Mouse (Mus musculus): ENCODE measurements around the gene Olfr191. TPM values are rescaled to one million over a fixed set of nuclear protein-coding genes. Genes with fewer than 3 reads are reported as not detected.
"Not testable (repeated sequence)": the region's sequence is repeated elsewhere in the genome, so short reads cannot be mapped to it uniquely, and the experiment has no call there.

Olfr191 gene
- total RNA-seq (2015; ENCODE audit: low replicate concordance) = not detected in 2 replicates
- total RNA-seq (2017; ENCODE audit: low replicate concordance) = not detected in 2 replicates

- ATAC-seq (replicated peaks; ENCODE audit: low FRiP score, poor library complexity, severe bottlenecking) = not testable (repeated sequence)
Observed at GRCm38 (mm10) chr16:59089722-59090121, at the start of gene Olfr191. Gene Olfr191, minus strand, starts transcription at chr16:59089822.

- ATAC-seq (replicated peaks; ENCODE audit: low FRiP score, poor library complexity, severe bottlenecking) = no peak
Observed at GRCm38 (mm10) chr16:59130740-59131139, 41.1 kb upstream of the Olfr191 start.

GRCm38 (mm10) chr16:59120969-59121368 is 31.3 kb upstream of the Olfr191 start, which contains the start of gene Olfr194:
Gene Olfr194, minus strand, starts transcription at chr16:59121069.
- ATAC-seq (replicated peaks; ENCODE audit: low FRiP score, poor library complexity, severe bottlenecking) = no peak

- no peak for ATAC-seq (replicated peaks; ENCODE audit: low FRiP score, poor library complexity, severe bottlenecking)
Observed at GRCm38 (mm10) chr16:59111781-59112180, 22.2 kb upstream of the Olfr191 start, which contains the start of gene Olfr193. Gene Olfr193, minus strand, starts transcription at chr16:59111881.

- not testable (repeated sequence) for ATAC-seq (replicated peaks; ENCODE audit: low FRiP score, poor library complexity, severe bottlenecking)
Observed at GRCm38 (mm10) chr16:59108522-59108921, 18.9 kb upstream of the Olfr191 start.

GRCm38 (mm10) chr16:59105312-59105711 is 15.7 kb upstream of the Olfr191 start:
- no peak for ATAC-seq (replicated peaks; ENCODE audit: low FRiP score, poor library complexity, severe bottlenecking)

GRCm38 (mm10) chr16:59081113-59081512 is 8.5 kb downstream of the Olfr191 start:
- ATAC-seq (replicated peaks; ENCODE audit: low FRiP score, poor library complexity, severe bottlenecking) = not testable (repeated sequence)

- ATAC-seq (replicated peaks; ENCODE audit: low FRiP score, poor library complexity, severe bottlenecking) = no peak
Observed at GRCm38 (mm10) chr16:59077905-59078304, 11.7 kb downstream of the Olfr191 start, which contains the start of gene Olfr190. Gene Olfr190, minus strand, starts transcription at chr16:59078005.

- ATAC-seq (replicated peaks; ENCODE audit: low FRiP score, poor library complexity, severe bottlenecking) = no peak
Observed at GRCm38 (mm10) chr16:59073520-59073919, 16.1 kb downstream of the Olfr191 start.

GRCm38 (mm10) chr16:59071755-59072154 is 17.9 kb downstream of the Olfr191 start:
- ATAC-seq (replicated peaks; ENCODE audit: low FRiP score, poor library complexity, severe bottlenecking) = no peak

- ATAC-seq (replicated peaks; ENCODE audit: low FRiP score, poor library complexity, severe bottlenecking) = not testable (repeated sequence)
Observed at GRCm38 (mm10) chr16:59062411-59062810, 27.2 kb downstream of the Olfr191 start.

GRCm38 (mm10) chr16:59049286-59049685 is 40.3 kb downstream of the Olfr191 start:
- ATAC-seq (replicated peaks; ENCODE audit: low FRiP score, poor library complexity, severe bottlenecking) = not testable (repeated sequence)

- no peak for ATAC-seq (replicated peaks; ENCODE audit: low FRiP score, poor library complexity, severe bottlenecking)
Observed at GRCm38 (mm10) chr16:59048860-59049259, 40.8 kb downstream of the Olfr191 start.

- no peak for ATAC-seq (replicated peaks; ENCODE audit: low FRiP score, poor library complexity, severe bottlenecking)
Observed at GRCm38 (mm10) chr16:59047579-59047978, 42.0 kb downstream of the Olfr191 start.

- no peak for ATAC-seq (replicated peaks; ENCODE audit: low FRiP score, poor library complexity, severe bottlenecking)
Observed at GRCm38 (mm10) chr16:59045835-59046234, 43.8 kb downstream of the Olfr191 start.

GRCm38 (mm10) chr16:59039710-59040109 is 49.9 kb downstream of the Olfr191 start, which contains the start of gene Olfr187:
Gene Olfr187, minus strand, starts transcription at chr16:59039767.
- no peak for ATAC-seq (replicated peaks; ENCODE audit: low FRiP score, poor library complexity, severe bottlenecking)

Other genes starting within 250 kb of the Olfr191 start
- gene Olfr177, start 215.1 kb downstream of the Olfr191 start, total RNA-seq (2015; ENCODE audit: low replicate concordance) = not detected in 2 replicates
- not detected in 2 replicates for gene Olfr177, start 215.1 kb downstream of the Olfr191 start, total RNA-seq (2017; ENCODE audit: low replicate concordance)
- not detected in 2 replicates for gene Olfr178, start 197.8 kb downstream of the Olfr191 start, total RNA-seq (2015; ENCODE audit: low replicate concordance)
- not detected in 2 replicates for gene Olfr178, start 197.8 kb downstream of the Olfr191 start, total RNA-seq (2017; ENCODE audit: low replicate concordance)
- gene Olfr181, start 161.1 kb downstream of the Olfr191 start, total RNA-seq (2015; ENCODE audit: low replicate concordance) = not detected in 2 replicates
- gene Olfr181, start 161.1 kb downstream of the Olfr191 start, total RNA-seq (2017; ENCODE audit: low replicate concordance) = not detected in 2 replicates
- gene Olfr180, start 160.4 kb downstream of the Olfr191 start, total RNA-seq (2015; ENCODE audit: low replicate concordance) = not detected in 2 replicates
- not detected in 2 replicates for gene Olfr180, start 160.4 kb downstream of the Olfr191 start, total RNA-seq (2017; ENCODE audit: low replicate concordance)
- not detected in 2 replicates for gene Olfr183, start 94.5 kb downstream of the Olfr191 start, total RNA-seq (2015; ENCODE audit: low replicate concordance)
- gene Olfr183, start 94.5 kb downstream of the Olfr191 start, total RNA-seq (2017; ENCODE audit: low replicate concordance) = not detected in 2 replicates
- gene Olfr186, start 59.5 kb downstream of the Olfr191 start, total RNA-seq (2015; ENCODE audit: low replicate concordance) = not detected in 2 replicates
- gene Olfr186, start 59.5 kb downstream of the Olfr191 start, total RNA-seq (2017; ENCODE audit: low replicate concordance) = not detected in 2 replicates
- not detected in 2 replicates for gene Olfr187, start 50.1 kb downstream of the Olfr191 start, total RNA-seq (2015; ENCODE audit: low replicate concordance)
- not detected in 2 replicates for gene Olfr187, start 50.1 kb downstream of the Olfr191 start, total RNA-seq (2017; ENCODE audit: low replicate concordance)
- gene Olfr190, start 11.8 kb downstream of the Olfr191 start, total RNA-seq (2015; ENCODE audit: low replicate concordance) = not detected in 2 replicates
- gene Olfr190, start 11.8 kb downstream of the Olfr191 start, total RNA-seq (2017; ENCODE audit: low replicate concordance) = not detected in 2 replicates
- gene Olfr193, start 22.1 kb upstream of the Olfr191 start, total RNA-seq (2015; ENCODE audit: low replicate concordance) = not detected in 2 replicates
- gene Olfr193, start 22.1 kb upstream of the Olfr191 start, total RNA-seq (2017; ENCODE audit: low replicate concordance) = not detected in 2 replicates
- gene Olfr194, start 31.2 kb upstream of the Olfr191 start, total RNA-seq (2015; ENCODE audit: low replicate concordance) = not detected in 2 replicates
- gene Olfr194, start 31.2 kb upstream of the Olfr191 start, total RNA-seq (2017; ENCODE audit: low replicate concordance) = not detected in 2 replicates
- gene Olfr195, start 57.2 kb upstream of the Olfr191 start, total RNA-seq (2015; ENCODE audit: low replicate concordance) = not detected in 2 replicates
- gene Olfr195, start 57.2 kb upstream of the Olfr191 start, total RNA-seq (2017; ENCODE audit: low replicate concordance) = not detected in 2 replicates
- not detected in 2 replicates for gene Olfr196, start 80.6 kb upstream of the Olfr191 start, total RNA-seq (2015; ENCODE audit: low replicate concordance)
- gene Olfr196, start 80.6 kb upstream of the Olfr191 start, total RNA-seq (2017; ENCODE audit: low replicate concordance) = not detected in 2 replicates
- gene Olfr198, start 113.7 kb upstream of the Olfr191 start, total RNA-seq (2015; ENCODE audit: low replicate concordance) = not detected in 2 replicates
- gene Olfr198, start 113.7 kb upstream of the Olfr191 start, total RNA-seq (2017; ENCODE audit: low replicate concordance) = not detected in 2 replicates
- gene Olfr199, start 129.9 kb upstream of the Olfr191 start, total RNA-seq (2015; ENCODE audit: low replicate concordance) = not detected in 2 replicates
- gene Olfr199, start 129.9 kb upstream of the Olfr191 start, total RNA-seq (2017; ENCODE audit: low replicate concordance) = not detected in 2 replicates
- not detected in 2 replicates for gene Olfr201, start 182.8 kb upstream of the Olfr191 start, total RNA-seq (2015; ENCODE audit: low replicate concordance)
- gene Olfr201, start 182.8 kb upstream of the Olfr191 start, total RNA-seq (2017; ENCODE audit: low replicate concordance) = not detected in 2 replicates
- not detected in 2 replicates for gene Olfr202, start 197.0 kb upstream of the Olfr191 start, total RNA-seq (2015; ENCODE audit: low replicate concordance)
- not detected in 2 replicates for gene Olfr202, start 197.0 kb upstream of the Olfr191 start, total RNA-seq (2017; ENCODE audit: low replicate concordance)
- not detected in 2 replicates for gene Olfr203, start 209.1 kb upstream of the Olfr191 start, total RNA-seq (2015; ENCODE audit: low replicate concordance)
- not detected in 2 replicates for gene Olfr203, start 209.1 kb upstream of the Olfr191 start, total RNA-seq (2017; ENCODE audit: low replicate concordance)
- gene Olfr204, start 228.4 kb upstream of the Olfr191 start, total RNA-seq (2015; ENCODE audit: low replicate concordance) = not detected in 2 replicates
- gene Olfr204, start 228.4 kb upstream of the Olfr191 start, total RNA-seq (2017; ENCODE audit: low replicate concordance) = not detected in 2 replicates
- not detected in 2 replicates for gene Olfr205, start 241.3 kb upstream of the Olfr191 start, total RNA-seq (2015; ENCODE audit: low replicate concordance)
- gene Olfr205, start 241.3 kb upstream of the Olfr191 start, total RNA-seq (2017; ENCODE audit: low replicate concordance) = not detected in 2 replicates

Measured in erythroid progenitor cell, adult 5-6 weeks (primary cell).